Comparison of ENCODE assay signal across 14 mouse cellular contexts in the genomic region with DNA sequence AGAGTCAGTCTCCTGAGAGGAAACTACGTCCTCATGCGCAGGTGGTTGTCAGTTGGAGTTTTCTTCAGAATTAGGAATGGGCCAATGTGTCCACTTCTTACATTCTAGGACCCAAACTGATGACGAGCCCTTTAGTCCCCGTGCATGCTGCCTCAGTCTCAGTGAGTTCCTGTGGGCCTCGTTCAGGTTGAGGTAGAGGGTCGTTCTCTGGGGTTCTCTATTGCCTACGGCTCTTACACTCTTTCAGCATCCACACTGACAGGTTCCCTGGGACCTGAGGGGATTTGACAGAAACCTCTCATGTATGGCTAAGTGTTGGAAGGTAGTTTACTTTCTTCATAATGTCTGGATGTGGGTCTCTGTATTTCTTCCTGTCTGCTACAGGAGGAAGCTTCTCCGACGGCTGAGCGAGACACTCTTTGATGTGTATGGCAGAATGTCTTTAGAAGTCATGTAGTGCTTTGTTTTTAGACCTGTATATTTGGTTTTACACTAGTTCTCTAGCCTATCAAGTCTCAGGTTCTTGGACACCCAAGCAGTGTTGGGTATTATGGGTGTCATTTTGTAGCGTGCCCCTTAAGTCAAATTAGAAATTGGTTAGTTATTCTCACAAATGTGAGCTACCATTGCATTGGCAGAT.
"Had no signal": no experiment of that assay in that cellular context is flagged by ENCODE, and none has a peak within 500 bp of the region (broad histone marks: within the 10 kb centered on the region; RNA-seq: fewer than 3 reads in every experiment).

No protein-coding gene starts in this region.

- DNase-seq: kidney, adult 11 months; kidney, adult 8-10 months; kidney, postnatal 10 days; kidney, postnatal 4 days; layer of hippocampus, adult 9-11 months; liver, embryonic 13.5 days; lung, adult 2 months; lung, postnatal 14 days; lung, postnatal 4 days; midbrain, embryonic 14.5 days; right cerebral cortex, adult 18-20 months; right cerebral cortex, postnatal 25 days; spleen, adult 18-20 months; thymus, adult 18-20 months had no signal
